Mouse (Mus musculus) neural tube, embryonic 10.5 days (tissue): ENCODE data around the gene Mfsd4b1.
"Not testable (repeated sequence)": the region's sequence is repeated elsewhere in the genome, so short reads cannot be mapped to it uniquely, and the experiment has no call there.

Experiments used
- DNase-seq: peaks from one replicate; pipeline ENCODE4 v3.0.0-alpha.2; 2017; ENCODE audit warnings: low spot score; ENCODE audit errors: extremely low spot score

Gene Mfsd4b1

DNA sequence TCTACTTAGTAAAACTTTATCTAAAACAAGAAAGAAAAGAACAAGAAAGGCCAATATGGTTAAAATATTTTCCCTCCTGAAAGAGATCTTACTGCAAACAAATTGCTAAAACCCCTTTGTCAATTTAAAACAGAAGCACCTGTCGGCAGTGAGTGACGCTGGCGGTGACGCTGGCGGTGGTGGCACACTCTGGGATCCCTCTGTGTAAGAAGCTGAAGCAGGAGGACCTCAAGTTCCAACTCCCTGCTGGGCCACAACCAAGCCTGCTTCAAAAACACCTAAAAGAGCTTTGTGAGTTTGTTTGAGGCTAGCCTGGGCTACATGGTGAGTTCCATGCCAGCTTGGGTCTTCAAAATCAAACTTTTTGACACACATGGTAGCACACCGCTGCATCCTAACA is 9.9 kb upstream of the Mfsd4b1 start:
- DNase-seq, result no peak

DNA sequence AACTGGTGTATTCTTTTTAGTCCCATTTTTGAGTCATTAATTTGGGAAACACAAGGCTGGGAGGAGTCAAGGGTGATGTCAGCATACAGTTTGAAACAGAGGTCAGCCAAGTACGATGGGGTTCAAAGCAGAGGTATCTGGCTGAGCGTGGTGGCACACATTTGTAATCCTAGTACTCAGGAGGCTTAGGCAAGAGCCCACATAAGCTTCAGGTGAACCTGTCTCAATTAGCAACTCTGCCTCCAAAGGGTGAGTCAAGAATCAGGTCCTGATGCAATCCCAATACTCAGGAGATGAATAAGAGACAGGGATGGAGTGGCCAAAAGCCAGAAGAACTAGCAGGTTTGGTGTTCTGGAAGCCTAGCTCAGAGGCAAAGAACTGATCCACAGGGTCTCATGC is 7.8 kb upstream of the Mfsd4b1 start:
- no peak for DNase-seq

DNA sequence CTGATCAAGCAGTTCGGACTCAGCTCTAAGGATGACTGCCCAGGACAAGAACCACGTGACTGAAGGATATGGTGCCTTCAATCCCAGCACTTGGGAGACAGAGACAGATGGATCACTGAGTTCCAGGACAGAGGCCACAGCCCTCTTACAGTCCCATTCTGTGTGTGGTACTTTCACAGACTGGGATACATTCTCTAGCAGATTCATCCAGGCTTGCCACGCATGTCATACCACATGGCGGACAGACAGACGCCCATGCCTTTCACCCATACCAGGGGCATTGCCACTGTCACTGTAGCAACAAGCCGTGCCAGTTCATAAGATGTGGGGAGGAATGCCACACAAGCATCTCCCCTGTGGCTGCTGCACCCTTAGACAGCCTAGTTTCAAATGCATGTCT is 5.6 kb upstream of the Mfsd4b1 start:
- no peak for DNase-seq

DNA sequence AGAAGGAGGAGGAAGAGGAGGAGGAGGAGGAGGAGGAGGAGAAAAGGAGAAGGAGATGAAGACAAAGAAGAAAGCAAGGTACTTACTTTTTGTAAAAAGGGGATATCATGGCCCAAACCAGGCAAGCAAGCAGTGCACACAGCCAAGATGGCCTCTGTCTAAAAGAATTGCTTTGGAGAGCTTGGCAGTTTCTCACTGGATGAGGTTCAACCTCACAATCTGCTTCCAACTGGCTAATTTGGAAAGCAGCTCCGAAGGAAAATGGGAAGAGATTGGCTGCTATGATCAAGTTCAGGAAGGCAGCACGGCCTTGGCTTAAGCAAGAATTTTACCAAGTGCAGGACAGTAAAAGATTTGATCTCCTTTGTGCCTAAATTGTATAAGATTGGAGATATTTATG is 4.5 kb upstream of the Mfsd4b1 start:
- no peak for DNase-seq

DNA sequence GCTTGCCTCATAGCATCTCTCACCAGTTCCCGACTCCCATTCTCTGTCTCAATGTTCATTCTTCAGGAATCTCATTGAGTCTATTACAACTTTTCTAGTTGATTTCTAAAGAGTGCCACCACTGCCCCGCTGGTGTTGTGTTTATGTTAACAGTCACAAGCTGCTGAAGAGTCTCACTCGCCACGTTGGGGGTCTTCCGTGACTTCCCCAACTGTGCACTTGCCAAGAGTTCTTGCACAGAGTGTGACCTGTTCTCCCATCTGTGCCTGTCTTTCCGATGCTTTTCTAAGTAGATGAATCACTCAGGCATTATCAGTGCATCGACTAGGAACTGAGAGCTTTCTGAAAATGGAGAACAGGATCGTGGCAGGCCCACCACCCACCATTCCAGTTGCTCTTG is 3.0 kb upstream of the Mfsd4b1 start:
- DNase-seq, result no peak

DNA sequence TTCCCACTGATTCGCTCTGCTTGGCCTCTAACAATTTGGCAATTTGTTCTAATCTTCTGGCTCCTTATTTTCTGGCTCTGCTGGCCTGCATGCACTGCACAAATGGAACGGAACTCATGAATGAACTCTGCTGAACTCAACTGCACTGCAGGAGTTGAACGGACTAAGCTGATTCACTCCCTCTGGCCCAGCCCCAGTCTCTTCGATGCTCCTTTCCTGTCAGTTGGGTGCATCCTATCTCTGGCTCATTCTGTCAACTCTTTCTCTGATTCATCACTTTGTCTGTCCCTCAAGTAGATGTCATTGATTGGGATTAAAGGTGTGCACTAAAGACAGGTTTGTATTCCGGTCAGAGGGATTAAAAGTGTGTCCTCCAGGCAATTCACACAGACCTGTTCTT is 1.5 kb upstream of the Mfsd4b1 start:
- DNase-seq, result no peak

DNA sequence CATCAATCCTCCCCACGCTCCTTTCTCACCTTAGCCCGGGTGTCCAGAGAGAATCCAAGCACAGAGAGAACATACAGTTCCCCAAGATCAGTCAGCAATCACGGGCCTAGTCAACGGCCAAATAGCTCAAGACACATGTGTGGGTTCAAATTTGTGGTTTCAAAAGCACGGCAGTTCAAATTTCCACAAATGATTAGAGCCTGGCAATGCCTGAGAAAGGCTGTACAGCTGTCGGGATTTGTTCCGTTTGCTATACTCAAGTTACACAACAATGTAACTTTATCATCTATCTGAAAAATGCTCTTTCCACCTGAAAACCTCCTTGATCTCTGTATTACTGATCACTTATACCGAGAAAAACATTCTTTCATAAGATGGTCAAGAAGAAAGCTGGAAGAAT is 492 bp upstream of the Mfsd4b1 start:
- DNase-seq, result no peak

DNA sequence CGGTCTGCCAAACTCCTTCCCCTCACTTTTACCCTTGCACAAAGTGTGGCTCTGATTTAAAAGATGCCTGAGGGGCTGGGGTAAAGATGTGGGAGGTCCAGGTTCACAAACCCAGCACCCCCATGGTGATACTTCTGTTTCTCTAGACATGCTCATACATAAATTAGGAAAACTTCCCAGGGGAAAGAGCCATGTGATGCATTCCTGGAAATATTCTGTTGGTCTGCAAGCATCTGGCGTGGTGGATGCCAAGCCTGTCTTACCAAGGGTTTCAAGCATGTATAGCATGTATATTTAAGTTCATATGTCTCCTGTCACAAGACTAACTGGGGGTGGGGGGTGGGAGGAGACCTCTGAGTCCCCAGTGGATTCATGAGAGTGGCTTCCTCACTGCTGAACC is 4.7 kb downstream of the Mfsd4b1 start:
- DNase-seq, result no peak

GRCm38 (mm10) chr10:40019492-40019891 is 5.6 kb downstream of the Mfsd4b1 start:
- no peak for DNase-seq

GRCm38 (mm10) chr10:40018261-40018860 is 6.7 kb downstream of the Mfsd4b1 start:
- DNase-seq, result no peak

DNA sequence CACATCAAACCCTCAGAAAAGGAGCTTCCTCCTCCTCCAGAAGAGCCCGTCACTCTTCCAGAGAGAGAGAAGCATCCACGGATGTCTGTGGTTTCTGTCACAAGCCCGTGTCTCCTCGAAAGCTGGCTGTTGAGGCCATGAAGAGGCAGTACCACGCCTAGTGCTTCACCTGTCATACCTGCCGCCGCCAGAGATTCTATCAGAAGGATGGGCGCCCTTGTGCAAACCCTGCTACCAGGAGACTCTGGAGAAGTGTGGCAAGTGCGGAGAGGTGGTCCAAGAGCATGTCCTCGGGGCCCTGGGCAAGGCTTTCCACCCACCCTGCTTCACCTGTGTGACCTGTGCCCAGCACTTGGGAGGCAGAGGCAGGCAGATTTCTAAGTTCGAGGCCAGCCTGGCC is 15.5 kb downstream of the Mfsd4b1 start:
- DNase-seq, result no peak

DNA sequence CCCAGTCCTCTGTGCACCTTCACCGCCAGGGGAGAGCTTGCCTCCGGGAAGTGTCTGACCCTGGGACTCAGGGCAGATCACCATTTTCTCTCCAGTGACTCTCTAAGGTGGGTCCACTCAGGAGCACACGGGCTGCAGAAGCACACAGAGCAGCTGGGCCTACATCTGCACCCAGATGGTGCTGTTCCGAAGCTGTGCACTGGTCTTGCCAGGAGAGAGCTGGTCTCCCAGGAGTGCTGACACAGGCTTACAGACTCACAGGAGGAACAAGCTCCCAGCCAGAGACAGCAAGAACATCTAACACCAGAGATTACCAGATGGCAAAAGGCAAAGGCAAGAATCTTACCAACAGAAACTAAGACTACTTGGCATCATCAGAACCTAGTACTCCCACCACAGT is 16.2 kb downstream of the Mfsd4b1 start:
- not testable (repeated sequence) for DNase-seq

DNA sequence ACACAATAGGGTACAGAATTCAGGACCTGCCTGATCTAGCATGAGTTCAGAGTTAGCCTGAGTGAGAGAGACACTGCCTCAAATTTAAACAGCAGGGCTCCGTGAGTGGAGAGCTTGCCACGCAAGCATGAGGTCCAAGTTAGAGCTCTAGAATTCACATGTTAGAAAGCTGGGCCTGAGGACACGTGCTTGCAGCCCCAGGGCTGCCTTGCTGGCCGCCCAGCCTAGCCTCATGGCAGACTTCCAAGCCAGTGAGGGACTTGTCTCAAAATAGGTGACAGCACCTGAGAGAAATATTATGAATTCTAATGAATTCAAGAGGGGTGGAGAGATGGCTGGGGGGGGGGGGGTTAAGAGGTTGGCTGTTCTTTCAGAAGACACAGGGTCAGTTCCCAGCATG is 17.1 kb downstream of the Mfsd4b1 start:
- no peak for DNase-seq

DNA sequence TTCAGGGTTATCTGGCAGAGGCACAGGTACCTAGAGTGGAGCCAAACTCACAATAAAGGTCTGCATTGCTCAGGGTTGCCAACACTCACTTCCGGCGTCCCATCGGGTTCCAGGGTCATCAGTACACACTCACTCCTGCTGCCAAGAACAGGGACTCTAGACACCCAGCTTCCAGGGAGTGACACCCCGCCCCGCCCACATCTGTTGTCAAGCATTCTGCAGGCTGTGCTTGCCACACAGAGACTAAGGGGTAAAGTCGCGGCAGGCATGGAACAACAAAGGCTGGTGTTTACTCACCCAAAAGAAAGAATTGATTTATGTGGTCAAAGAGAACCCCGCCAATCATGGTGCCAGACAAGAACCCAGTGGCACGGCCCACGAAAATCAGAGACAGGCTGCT is 18.1 kb downstream of the Mfsd4b1 start:
- no peak for DNase-seq

GRCm38 (mm10) chr10:40000746-40001145 is 24.3 kb downstream of the Mfsd4b1 start:
- DNase-seq, result no peak

DNA sequence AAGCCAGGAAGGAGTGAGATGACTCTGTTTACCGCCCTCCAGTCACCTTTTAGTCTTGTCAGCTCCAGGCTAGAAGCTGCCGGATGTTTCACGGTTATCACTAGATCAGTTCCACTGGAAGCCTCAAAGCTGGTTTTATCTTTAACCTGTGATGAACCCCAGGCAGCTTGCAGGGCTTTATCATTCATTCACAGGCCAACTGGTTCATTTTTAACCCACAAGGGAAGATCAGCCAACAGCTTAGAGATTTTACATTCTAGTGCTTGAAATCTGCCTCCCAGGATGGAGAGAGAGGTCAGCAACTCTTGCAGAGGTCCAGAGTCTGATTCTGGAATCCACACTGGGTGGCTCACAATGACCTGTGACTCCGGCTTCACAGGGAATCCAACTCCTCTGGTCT is 33.9 kb downstream of the Mfsd4b1 start:
- DNase-seq, result no peak

GRCm38 (mm10) chr10:39986466-39986865 is 38.6 kb downstream of the Mfsd4b1 start, which contains the start of gene Mfsd4b5:
Mfsd4b5 (minus strand) TSS chr10:39986646.
- no peak for DNase-seq

- no peak for DNase-seq
These were observed 42.5 kb downstream of the Mfsd4b1 start for GRCm38 (mm10) chr10:39982604-39983003.

DNA sequence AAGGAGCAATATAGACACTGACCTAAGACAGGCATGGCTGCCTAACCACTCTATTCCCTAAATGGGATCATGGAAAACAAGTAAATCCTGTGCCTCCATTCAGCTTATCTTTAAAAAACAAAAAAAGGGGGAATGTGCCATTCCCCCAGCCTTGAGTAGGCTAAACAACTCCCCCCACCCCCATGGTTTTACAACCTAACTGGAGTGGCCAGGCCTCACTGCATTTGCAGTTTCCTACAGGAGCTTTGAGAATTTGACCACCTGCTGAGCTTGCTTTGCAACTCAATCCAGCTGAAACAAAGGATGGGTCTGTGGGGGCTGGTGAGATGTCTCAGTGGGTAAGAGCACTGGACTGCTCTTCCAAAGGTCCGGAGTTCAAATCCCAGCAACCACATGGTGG is 46.8 kb downstream of the Mfsd4b1 start:
- DNase-seq, result no peak

- no peak for DNase-seq
These were observed 47.7 kb downstream of the Mfsd4b1 start for GRCm38 (mm10) chr10:39977346-39977745.

DNA sequence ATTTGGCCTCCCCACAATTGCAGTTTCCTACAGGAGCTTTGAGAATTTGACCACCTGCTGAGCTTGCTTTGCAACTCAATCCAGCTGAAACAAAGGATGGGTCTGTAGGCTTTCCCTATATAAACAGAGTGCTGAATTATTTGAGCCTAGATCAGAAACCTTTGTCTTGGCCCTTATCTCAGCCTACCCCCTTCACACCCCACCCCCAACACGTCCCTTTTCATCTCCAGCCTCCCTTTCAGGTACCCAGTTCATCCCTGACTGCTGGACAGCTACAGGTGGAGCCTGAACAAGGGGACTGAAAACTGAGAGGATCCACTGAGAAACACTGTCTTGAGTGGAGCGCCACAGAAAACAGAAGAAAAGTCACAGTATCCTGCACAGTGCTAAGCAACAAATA is 49.3 kb downstream of the Mfsd4b1 start:
- DNase-seq, result no peak

GRCm38 (mm10) chr10:39974982-39975381 is 50.1 kb downstream of the Mfsd4b1 start:
- DNase-seq, result no peak

- DNase-seq, result no peak
These were observed 57.6 kb downstream of the Mfsd4b1 start for GRCm38 (mm10) chr10:39967512-39967911.

DNA sequence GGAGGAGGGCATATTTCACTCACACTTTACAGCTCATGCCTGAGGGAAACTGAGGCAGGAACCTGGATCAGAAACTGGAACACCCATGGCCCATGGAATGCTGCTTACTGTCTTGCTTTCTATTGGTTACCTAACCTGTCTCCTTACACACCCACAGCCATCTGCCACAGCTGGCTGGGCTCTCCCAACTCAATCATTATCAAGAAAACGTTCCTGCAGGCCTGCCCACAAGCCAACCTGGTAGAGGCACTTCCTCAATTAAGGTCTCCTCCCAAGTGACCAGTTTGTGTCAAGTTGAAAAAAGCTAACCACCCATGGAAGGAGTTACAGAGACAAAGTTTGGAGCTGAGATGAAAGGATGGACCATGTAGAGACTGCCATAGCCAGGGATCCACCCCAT is 63.2 kb downstream of the Mfsd4b1 start:
- DNase-seq, result no peak
